Mouse (Mus musculus): Measurements from ENCODE around the gene Hesx1. TPM values are rescaled to one million over a fixed set of nuclear protein-coding genes. Genes with fewer than 3 reads are reported as not detected.

Hesx1 gene
- polyA plus RNA-seq, 1 experiment from 2014 or later: not detected

DNA sequence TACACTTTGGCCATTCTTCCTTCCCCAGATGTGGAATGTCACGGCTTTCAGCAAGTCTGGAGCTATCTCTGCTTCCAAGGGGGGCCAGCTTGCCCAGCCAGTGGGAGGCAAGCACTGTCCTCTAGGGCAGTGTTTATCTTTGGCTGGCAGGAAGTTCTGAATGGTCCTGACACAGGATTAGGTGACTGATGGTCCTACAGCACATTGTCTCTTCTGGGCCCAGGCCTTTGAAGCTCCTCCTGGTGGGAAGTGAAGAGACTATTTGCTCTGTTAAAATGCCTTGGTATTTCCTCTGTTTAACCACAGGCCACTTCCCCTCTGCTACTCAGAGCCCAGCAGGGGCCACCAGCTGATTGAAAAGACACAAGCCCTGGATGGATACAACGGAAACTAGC is 50.7 kb downstream of the Hesx1 start:
- WGBS: 29% methylated on average over 2 of the region's 2 CpGs
- H3K27ac ChIP-seq (ENCODE audit: low read length): no peak overlapping the region

DNA sequence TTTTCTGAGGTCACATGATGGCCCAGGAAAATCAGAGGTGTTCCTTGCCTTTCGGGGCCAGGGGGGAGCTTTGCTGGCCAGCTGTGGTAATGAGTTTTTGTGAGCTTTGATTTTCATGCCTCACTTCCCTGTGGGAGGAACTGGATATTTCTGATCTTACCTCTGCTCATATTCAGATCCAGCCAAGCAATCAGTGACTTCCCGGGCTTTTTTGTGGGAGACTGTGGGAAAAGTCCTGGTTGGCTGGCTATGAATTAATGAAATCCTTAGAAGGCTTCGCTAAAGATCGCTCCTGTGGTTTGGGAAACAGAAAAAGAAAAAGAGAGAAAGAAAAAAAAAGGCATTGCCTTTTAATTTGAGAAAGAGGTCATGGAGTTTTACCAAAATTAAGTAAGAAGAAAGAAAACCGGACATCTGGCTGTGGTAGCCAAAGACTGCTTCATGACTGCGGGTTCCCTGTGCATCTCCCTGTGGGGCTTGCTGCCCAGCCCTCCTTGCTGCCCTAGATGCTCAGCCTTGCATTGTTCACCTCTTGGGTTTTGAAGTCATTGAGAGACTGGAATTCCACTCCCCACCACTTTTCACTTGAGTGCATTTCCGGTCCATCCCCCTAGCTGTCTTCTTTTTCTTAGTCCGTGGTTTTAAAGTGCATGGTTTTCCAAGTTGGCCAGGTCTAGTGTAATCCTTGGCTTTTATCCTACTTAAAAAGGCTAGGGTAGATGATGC is 54.2 kb downstream of the Hesx1 start:
- Histone ChIP-seq H3K27ac (ENCODE audit: low read length) (no peak overlapping the region), H3K36me3 (ENCODE audit: control insufficient read depth, insufficient read depth) (no peaks in the 10 kb centered on the region), H3K27me3 (replicated peaks; ENCODE audit: control insufficient read depth, insufficient read depth, low read length) (no peaks in the 10 kb centered on the region), H3K4me3 (replicated peaks; ENCODE audit: low read length) (no peak overlapping the region), H3K4me1 (replicated peaks; ENCODE audit: control insufficient read depth, insufficient read depth, low read length) (peaks cover 19% of the 10 kb centered on the region), H3K4me2 (ENCODE audit: low read length) (no peak overlapping the region), H3K9ac (replicated peaks; ENCODE audit: low read depth, low read length) (no peak overlapping the region), H3K9me3 (ENCODE audit: control insufficient read depth, low read length) (no peaks in the 10 kb centered on the region)
- WGBS: 16% methylated on average over 8 of the region's 8 CpGs
- no peak for ATAC-seq

More for the DNA sequence above, 50.7 kb downstream of the Hesx1 start:
- Histone ChIP-seq H3K4me1 (replicated peaks; ENCODE audit: control insufficient read depth, insufficient read depth, low read length) (peaks cover 11% of the 10 kb centered on the region), H3K4me3 (replicated peaks; ENCODE audit: low read length) (no peak overlapping the region), H3K27me3 (replicated peaks; ENCODE audit: control insufficient read depth, insufficient read depth, low read length) (no peaks in the 10 kb centered on the region), H3K36me3 (ENCODE audit: control insufficient read depth, insufficient read depth) (no peaks in the 10 kb centered on the region), H3K9me3 (ENCODE audit: control insufficient read depth, low read length) (no peaks in the 10 kb centered on the region), H3K9ac (replicated peaks; ENCODE audit: low read depth, low read length) (no peak overlapping the region), H3K4me2 (ENCODE audit: low read length) (no peak overlapping the region)
- ATAC-seq: no peak

DNA sequence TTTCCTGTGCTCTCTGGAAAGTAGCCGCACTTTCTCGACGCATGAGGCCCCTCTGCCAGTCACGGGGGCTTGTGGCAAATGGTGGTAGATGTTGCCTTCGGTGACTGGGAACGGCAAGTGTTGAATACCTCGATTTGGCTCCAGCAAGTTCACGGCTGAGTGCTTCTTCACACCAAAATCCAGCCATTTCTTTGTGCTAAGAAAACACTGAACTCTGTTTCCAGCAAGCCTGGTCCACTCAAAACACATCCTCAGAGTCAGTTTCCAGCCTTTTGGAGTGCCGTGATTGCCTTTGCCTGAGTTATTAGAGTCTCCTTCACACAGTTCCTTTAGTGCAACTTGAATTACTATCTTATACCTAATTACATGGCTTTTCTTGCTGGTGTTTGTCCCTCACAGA is 55.8 kb downstream of the Hesx1 start:
- WGBS: 11% methylated on average over 9 of the region's 9 CpGs
- 0 out of 2 replicates have a peak, but pooled peaks have one; percentile 31 for ATAC-seq
- Histone ChIP-seq H3K27me3 (replicated peaks; ENCODE audit: control insufficient read depth, insufficient read depth, low read length) (no peaks in the 10 kb centered on the region), H3K27ac (ENCODE audit: low read length) (no peak overlapping the region), H3K9me3 (ENCODE audit: control insufficient read depth, low read length) (no peaks in the 10 kb centered on the region), H3K4me1 (replicated peaks; ENCODE audit: control insufficient read depth, insufficient read depth, low read length) (peaks cover 17% of the 10 kb centered on the region), H3K4me2 (ENCODE audit: low read length) (no peak overlapping the region), H3K9ac (replicated peaks; ENCODE audit: low read depth, low read length) (no peak overlapping the region), H3K4me3 (replicated peaks; ENCODE audit: low read length) (no peak overlapping the region), H3K36me3 (ENCODE audit: control insufficient read depth, insufficient read depth) (no peaks in the 10 kb centered on the region)

DNA sequence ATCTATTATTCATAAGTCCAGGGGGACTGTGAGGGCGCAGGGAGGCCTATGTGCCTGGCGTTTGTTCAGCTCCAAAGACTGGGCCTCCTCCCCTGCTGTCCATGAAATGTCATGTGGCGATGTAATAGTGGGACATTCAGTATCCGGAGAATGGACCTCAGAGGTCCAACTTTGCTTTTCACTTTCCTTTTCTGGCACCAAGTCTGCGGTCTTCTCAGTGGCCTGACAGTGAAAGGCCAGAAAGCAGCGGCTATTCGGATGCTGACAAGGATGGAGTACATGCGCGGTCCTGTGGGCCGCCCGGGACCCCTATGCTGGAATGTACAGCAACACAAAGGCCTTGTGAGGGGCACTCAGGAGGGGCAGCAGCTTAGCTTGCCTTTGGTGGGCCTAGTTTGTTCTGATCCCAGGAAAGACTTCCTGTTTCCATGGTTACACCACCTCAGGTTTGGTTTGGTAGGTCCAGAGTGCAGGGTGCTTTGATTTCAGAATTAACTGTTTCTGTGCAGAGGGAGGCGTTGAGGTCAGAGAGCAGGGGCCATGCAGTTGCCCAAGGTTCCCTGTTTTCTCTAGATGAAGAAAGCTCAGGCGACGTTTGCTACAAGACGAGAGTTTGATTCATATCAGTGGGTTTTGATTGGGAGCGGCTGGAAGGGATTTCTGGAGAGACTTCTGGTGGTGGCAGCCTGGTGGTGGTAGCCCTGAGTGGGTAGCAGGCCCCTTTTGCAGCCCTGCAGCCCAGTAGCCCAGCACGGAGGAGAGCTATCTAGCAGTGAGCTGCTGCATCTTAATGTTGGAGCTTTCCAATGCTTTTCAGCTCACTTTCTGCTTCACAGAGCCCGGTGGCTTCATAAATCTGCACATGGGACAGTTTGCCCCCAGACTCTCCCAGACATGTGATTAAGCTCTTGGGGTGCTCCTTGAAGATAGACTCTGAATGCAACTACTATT is 56.6 kb downstream of the Hesx1 start:
- no peaks in the 10 kb centered on the region for H3K27me3 ChIP-seq (replicated peaks; ENCODE audit: control insufficient read depth, insufficient read depth, low read length)
- no peaks in the 10 kb centered on the region for H3K36me3 ChIP-seq (ENCODE audit: control insufficient read depth, insufficient read depth)
- no peak overlapping the region for H3K4me2 ChIP-seq (ENCODE audit: low read length)
- no peaks in the 10 kb centered on the region for H3K9me3 ChIP-seq (ENCODE audit: control insufficient read depth, low read length)
- no peak overlapping the region for H3K9ac ChIP-seq (replicated peaks; ENCODE audit: low read depth, low read length)
- peaks cover 17% of the 10 kb centered on the region for H3K4me1 ChIP-seq (replicated peaks; ENCODE audit: control insufficient read depth, insufficient read depth, low read length)
- 0 out of 2 replicates have a peak overlapping the region, but pooled peaks have one; percentile 11 for H3K27ac ChIP-seq (ENCODE audit: low read length)
- WGBS: 14% methylated on average over 18 of the region's 18 CpGs
- ATAC-seq: peak; percentile 74; the same call in 1 of the 2 replicates
- H3K4me3 ChIP-seq (replicated peaks; ENCODE audit: low read length): no peak overlapping the region

DNA sequence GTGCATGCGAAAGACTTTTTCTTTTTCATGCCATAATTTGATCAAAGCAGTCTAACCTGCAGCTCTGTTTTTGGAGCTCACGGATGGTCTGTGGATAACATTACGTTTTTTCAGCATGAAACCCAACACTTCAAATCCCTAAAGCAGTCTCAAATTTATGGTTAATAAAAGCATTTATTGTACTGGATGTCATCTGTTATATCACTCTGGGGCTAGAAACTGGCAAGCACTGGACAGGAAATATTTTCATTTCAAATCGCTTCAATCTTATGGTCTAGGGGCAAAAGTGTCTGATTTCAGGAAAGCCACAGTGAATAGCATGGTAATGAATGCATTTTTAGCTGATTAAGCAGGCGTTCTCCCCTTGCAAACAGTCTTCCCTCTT is 57.3 kb downstream of the Hesx1 start:
- H3K9me3 ChIP-seq (ENCODE audit: control insufficient read depth, low read length): no peaks in the 10 kb centered on the region
- H3K4me2 ChIP-seq (ENCODE audit: low read length): no peak overlapping the region
- no peak overlapping the region for H3K4me3 ChIP-seq (replicated peaks; ENCODE audit: low read length)
- no peaks in the 10 kb centered on the region for H3K27me3 ChIP-seq (replicated peaks; ENCODE audit: control insufficient read depth, insufficient read depth, low read length)
- peaks cover 17% of the 10 kb centered on the region for H3K4me1 ChIP-seq (replicated peaks; ENCODE audit: control insufficient read depth, insufficient read depth, low read length)
- 40% methylated on average over 5 of the region's 5 CpGs for WGBS
- H3K27ac ChIP-seq (ENCODE audit: low read length): no peak overlapping the region
- ATAC-seq: no peak
- no peak overlapping the region for H3K9ac ChIP-seq (replicated peaks; ENCODE audit: low read depth, low read length)
- no peaks in the 10 kb centered on the region for H3K36me3 ChIP-seq (ENCODE audit: control insufficient read depth, insufficient read depth)

Other genes starting within 250 kb of the Hesx1 start
- 0.25 TPM in 1 of 2 replicates, not detected in the other for gene Asb14, start 99.9 kb upstream of the Hesx1 start, polyA plus RNA-seq (2015; fragmentation: Nextera tagmentation; extraction: Ambion mirVana)
- gene Appl1, start 23.2 kb upstream of the Hesx1 start, polyA plus RNA-seq (2015; fragmentation: Nextera tagmentation; extraction: Ambion mirVana): 65.3 and 70.1 TPM in 2 replicates
- gene Il17rd, start 44.5 kb downstream of the Hesx1 start, polyA plus RNA-seq (2015; fragmentation: Nextera tagmentation; extraction: Ambion mirVana): 1.5 and 1.9 TPM in 2 replicates
- 5.1 and 5.4 TPM in 2 replicates for gene Arhgef3, start 120.5 kb downstream of the Hesx1 start, polyA plus RNA-seq (2015; fragmentation: Nextera tagmentation; extraction: Ambion mirVana)